Mouse (Mus musculus): Measurements from ENCODE around the gene Ybey.

The Ybey gene

GRCm38 (mm10) chr10:76442178-76443088 is 26.5 kb downstream of the Ybey start, which contains the start of gene Pcnt:
Pcnt (minus strand) TSS chr10:76442786.
- peak; percentile 96 to 97 for DNase-seq (ENCODE audit: low spot score in 2 of 2)

GRCm38 (mm10) chr10:76440281-76440680 is 28.6 kb downstream of the Ybey start, which contains the start of gene AC141477.1:
AC141477.1 (minus strand) TSS chr10:76440444.
- no peak for DNase-seq (ENCODE audit: low spot score in 2 of 2)

DNA sequence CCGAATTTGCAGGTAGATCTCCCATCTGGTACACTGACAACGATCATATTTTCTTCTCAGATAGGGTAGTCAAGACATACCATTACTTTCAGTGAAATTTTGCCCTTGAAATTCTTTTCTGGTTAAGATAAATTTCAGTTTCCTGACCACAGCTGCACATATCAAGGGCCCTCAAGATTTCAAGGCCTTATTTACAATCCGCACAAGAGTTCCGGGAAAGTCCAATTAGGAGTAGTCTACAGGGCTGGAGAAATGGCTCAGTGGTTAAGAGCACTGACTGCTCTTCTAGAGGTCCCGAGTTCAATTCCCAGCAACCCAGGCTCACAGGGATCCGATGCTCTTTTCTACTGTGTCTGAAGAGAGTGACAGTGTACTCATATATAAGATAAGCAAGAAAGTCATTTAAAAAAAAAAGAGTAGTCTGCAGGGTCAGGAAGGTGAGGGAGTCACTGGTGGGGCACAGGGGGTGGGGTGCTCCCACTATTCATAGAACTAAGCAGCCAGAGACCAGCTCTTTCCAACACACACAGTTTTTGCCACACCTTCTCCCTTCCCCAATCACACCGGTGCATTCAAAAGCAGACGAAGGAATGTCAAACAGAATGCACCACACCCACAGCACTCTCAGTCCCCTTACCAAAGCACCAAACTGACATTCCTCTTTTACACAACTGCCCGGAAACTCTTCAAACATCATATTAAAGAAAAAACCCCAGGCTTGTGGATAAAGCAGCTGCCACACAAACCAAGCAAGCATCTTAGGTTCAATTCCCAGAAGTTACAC is 29.6 kb downstream of the Ybey start:
- no peak for DNase-seq (ENCODE audit: low spot score in 2 of 2)

- DNase-seq (ENCODE audit: low spot score in 2 of 2), result no peak
Measured at GRCm38 (mm10) chr10:76433925-76434324, 35.0 kb downstream of the Ybey start.

DNA sequence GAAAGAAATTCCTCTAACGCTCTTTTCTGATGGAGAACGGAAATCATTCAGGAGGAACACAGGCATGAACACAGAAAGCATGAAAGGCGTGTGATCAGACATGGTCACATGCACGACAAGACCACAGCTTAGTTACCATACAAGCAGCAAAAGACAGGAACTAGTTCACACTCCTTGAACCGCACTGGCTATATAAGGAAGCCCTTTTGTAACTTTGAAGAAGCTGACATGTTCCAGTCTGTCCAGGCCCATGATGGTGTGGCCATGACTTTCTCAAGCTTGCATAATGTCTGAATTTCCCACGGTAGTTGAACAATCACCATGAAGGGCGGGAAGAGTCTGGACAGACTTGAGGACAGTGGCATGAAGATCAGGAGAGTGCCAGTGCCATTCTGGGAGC is 43.2 kb downstream of the Ybey start:
- DNase-seq (ENCODE audit: low spot score in 2 of 2), result no peak

DNA sequence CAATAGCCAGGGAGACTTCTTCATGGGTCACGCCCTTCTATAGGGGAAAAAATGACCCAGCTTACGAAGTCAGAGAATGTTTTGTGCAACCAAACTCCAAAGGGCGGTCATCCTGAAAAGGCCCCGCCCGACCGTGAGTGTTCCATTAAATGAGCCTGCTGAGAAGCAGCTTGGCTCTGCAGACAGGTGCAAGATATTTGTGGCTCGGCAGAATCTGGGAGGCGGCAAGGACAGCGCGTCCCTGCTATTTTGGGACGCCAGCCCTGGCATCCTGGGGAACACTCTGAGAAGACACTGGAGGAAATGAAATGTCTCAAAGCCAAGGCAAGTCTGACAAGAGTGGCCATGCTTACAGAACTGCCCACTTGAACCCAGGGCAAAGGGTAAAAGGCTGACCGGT is 52.1 kb downstream of the Ybey start:
- no peak for DNase-seq (ENCODE audit: low spot score in 2 of 2)
